Mouse (Mus musculus) cortical plate, adult 2 months (tissue): ENCODE results near the gene Ehd2.

Source experiments
- CTCF ChIP-seq: fragments of 200-500 bp; IDR thresholded peaks from 2 replicates; pipeline ENCODE4 v1.5.1; 2011; ENCODE audit warnings: mild to moderate bottlenecking, control low read depth, low read length; ENCODE audit not compliant: insufficient read depth; ENCODE audit errors: extremely low read depth
- POLR2A ChIP-seq: fragments of 200-500 bp; IDR thresholded peaks from 2 replicates; pipeline ENCODE4 v1.6.1; 2011; ENCODE audit warnings: mild to moderate bottlenecking, low read length, control low read depth; ENCODE audit not compliant: insufficient read depth; ENCODE audit errors: extremely low read depth

DNA sequence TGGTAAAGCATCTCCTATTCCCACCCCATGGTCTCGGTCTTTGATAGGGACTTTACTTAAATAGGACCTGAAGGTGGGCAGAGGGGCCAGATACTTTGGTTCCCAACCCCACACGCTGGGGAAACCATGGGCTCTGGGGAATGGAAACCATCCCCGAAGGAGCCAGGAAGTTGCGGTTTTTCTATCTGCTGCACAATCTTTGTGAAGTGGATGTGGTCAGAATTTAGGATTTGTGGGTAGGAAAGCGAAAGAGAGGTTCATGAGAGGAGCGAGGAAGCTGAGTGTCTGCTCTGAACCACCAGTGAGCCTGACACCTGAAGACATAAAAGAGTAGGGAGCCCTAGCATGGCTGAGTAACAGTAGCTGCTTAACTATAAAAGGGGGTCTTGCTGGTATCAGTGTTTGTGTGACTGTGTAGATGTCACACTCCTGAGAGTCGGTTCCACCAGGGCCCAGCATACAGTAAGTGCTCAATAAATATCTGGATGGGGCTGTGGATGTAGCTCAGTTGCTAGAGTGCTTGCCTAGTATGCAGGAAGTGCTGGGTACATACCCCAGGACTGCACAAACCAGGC is 18.1 kb downstream of the Ehd2 start:
- no peak for TF ChIP-seq CTCF
- no peak for TF ChIP-seq POLR2A
